Mouse (Mus musculus): ENCODE data around the gene Zfp984. TPM values are rescaled to one million over a fixed set of nuclear protein-coding genes. Genes with fewer than 3 reads are reported as not detected.

The Zfp984 gene
- total RNA-seq, 2 experiments from 2014 or later: 2.8 to 3.1 TPM

Other genes starting within 250 kb of the Zfp984 start
- gene Zfp979, start 167.3 kb downstream of the Zfp984 start, total RNA-seq (2021): 1 to 10 TPM; 3.2 to 3.3 TPM
- under 1 TPM in 1 of 2 experiments, not detected in 1; 0.12 TPM for gene Zfp534, start 107.2 kb downstream of the Zfp984 start, total RNA-seq (2021)
- gene Zfp933, start 38.6 kb upstream of the Zfp984 start, total RNA-seq (2021): 10 to 100 TPM; 11.1 to 12.7 TPM
- 1 to 10 TPM; 9.1 TPM for gene Miip, start 59.0 kb upstream of the Zfp984 start, total RNA-seq (2021)
- 10 to 100 TPM; 15.5 to 19.7 TPM for gene Fv1, start 59.2 kb upstream of the Zfp984 start, total RNA-seq (2021)
- gene Mfn2, start 94.9 kb upstream of the Zfp984 start, total RNA-seq (2021): 100 to 1,000 TPM; 621 to 624 TPM
- 10 to 100 TPM; 90.1 to 95.0 TPM for gene Plod1, start 127.0 kb upstream of the Zfp984 start, total RNA-seq (2021)
- gene 2510039O18Rik, start 131.1 kb upstream of the Zfp984 start, total RNA-seq (2021): 10 to 100 TPM; 39.6 to 43.9 TPM
- gene Nppb, start 176.0 kb upstream of the Zfp984 start, total RNA-seq (2021): 100 to 1,000 TPM in 1 of 2 experiments, 10 to 100 TPM in 1; 74.4 to 148 TPM
- 1,000 to 10,000 TPM in 1 of 2 experiments, 100 to 1,000 TPM in 1; 590 to 1,636 TPM for gene Nppa, start 190.9 kb upstream of the Zfp984 start, total RNA-seq (2021)
- 10 to 100 TPM in 1 of 2 experiments, 1 to 10 TPM in 1; 9.5 to 11.0 TPM for gene Clcn6, start 229.0 kb upstream of the Zfp984 start, total RNA-seq (2021)
- 10 to 100 TPM; 13.1 to 14.7 TPM for gene Mthfr, start 229.3 kb upstream of the Zfp984 start, total RNA-seq (2021)

All from heart, postnatal 14 days (tissue).